Mouse (Mus musculus) ovary, postnatal 10 days (tissue): Measurements from ENCODE around the gene Pip4k2a.
"Not testable (repeated sequence)": the region's sequence is repeated elsewhere in the genome, so short reads cannot be mapped to it uniquely, and the experiment has no call there.

ENCODE experiments used
- DNase-seq: peaks from one replicate; pipeline ENCODE4 v3.0.0; 2022; ENCODE audit warnings: low spot score

Pip4k2a gene

DNA sequence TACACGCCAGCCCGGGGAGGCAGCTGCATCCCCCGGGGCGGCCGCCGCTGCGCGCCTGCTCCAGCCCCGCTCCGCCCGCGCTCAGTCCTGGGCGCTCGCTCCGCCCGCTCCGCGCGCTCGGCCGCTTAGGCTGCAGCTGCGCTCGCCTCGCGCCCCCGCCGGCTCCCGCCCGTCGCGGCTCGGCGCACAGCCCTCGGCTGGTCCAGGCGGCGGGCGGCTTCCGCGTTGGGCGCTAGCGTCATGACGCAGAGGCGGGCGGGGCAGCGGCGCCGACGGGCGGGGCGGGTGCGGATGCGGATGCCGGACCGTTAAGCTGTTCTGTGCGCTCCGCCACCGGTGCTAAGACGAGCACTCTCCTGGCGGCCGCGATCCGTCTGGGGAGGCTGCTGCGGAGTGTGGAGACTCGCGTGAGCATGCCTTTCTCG lies at the start of gene Pip4k2a, which contains the start of gene 4930426L09Rik:
Gene Pip4k2a (minus strand): TSS at position 73 of the 425 bp plus-strand sequence.
Gene 4930426L09Rik (plus strand): TSS at position 290 of the 425 bp plus-strand sequence.
- peak; percentile 81 for DNase-seq

- no peak for DNase-seq
Measured at GRCm38 (mm10) chr2:19037907-19038570, 40.1 kb upstream of the Pip4k2a start.

DNA sequence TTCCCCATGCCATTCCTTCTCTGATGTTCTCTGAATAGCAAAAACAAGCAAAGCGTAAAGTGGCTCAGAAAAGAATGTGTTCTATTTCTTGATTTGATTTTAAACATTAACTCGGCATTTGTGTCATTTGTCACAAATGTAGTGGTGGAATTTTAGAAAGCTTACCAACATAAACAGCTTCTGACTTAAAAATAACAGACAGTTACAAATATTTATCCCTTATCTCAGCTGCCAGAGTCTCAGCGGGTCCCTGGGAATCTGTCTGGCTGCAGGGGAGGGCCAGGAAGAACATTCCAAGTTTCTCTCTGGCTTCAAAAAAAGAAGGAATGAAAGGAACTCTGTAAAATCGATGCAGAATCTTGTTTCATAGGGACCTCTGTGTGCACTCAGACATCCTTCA lies 39.5 kb upstream of the Pip4k2a start:
- DNase-seq, result no peak

- DNase-seq, result no peak
Measured at GRCm38 (mm10) chr2:19024807-19025206, 26.9 kb upstream of the Pip4k2a start.

- DNase-seq, result no peak
Measured at GRCm38 (mm10) chr2:19018034-19018433, 20.1 kb upstream of the Pip4k2a start.

DNA sequence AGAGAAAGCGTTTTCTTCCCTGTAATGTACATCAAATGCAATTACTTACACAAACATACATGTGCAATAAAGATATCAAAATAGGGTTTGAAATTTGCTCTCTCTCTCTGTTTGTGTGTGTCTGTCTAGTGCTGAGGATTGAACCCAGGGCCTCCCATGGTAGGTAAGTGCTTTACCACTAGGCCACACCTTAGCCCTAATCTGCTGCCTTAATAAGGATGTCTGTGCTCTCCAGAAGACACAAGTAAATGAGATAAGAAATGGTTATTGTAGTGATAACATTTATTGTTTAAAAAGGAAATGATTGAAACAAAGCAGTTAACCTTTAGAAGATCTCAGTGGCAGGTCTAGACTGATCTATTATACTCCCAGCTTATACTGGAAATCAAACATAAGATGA lies 18.9 kb upstream of the Pip4k2a start:
- no peak for DNase-seq

GRCm38 (mm10) chr2:19016348-19016747 lies 18.4 kb upstream of the Pip4k2a start:
- no peak for DNase-seq

DNA sequence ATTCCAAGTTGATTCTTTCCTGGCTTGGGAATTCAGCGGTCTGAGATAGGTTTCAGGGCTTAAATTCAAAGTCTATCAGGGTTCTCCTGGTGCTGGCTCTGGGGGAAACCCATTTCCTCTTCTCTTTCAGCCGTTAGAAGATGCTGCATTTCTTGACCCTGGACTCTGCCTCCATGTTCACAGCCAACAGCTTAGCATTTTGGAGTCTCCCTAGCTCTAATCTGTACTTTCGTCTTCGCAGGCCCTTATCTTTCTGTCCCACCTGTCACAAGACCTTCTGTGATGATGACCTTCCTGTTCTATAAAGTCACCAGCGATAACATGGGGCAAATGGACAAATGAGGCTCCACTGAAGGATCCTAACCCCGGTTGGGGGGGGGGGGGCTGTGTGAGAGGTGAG lies 13.5 kb upstream of the Pip4k2a start:
- DNase-seq, result no peak

DNA sequence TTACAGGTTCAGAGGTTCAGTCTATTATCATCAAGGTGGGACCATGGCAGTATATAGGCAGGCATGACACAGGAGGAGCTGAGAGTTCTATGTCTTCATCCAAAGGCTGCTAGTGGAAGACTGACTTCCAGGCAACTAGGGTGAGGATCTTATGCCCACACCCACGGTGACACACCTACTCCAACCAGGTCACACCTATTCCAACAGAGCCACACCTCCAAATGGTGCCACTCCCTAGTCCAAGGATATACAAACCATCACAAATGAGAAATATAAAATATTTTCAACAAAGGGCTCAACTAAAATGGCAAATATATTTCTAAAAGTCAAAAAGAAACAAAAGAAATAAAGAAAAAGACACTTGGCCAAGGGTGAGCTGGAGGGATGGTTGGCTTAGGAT lies 12.6 kb upstream of the Pip4k2a start:
- DNase-seq, result not testable (repeated sequence)

DNA sequence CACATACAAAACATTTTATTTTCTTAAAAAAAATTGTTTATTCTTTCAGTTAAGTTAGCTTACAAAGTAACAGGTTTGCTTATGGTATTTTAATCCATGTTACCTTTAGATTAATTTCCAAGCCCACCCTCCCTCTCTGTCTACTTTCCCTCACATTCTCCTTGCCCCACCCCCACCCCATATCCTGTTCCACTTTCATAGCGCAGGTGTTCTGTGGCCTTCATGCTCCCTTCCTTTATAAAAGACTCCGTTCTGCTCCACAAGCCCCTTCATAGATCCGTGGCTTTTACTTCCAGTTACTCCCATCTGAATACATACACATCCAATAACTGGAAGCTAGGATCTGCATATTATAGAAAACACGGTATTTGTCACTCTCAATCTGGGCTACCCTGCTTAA lies 9.7 kb upstream of the Pip4k2a start:
- DNase-seq, result no peak

GRCm38 (mm10) chr2:19006124-19006523 lies 8.2 kb upstream of the Pip4k2a start:
- DNase-seq, result no peak

- DNase-seq, result no peak
Measured at GRCm38 (mm10) chr2:19004801-19005200, 6.9 kb upstream of the Pip4k2a start.

DNA sequence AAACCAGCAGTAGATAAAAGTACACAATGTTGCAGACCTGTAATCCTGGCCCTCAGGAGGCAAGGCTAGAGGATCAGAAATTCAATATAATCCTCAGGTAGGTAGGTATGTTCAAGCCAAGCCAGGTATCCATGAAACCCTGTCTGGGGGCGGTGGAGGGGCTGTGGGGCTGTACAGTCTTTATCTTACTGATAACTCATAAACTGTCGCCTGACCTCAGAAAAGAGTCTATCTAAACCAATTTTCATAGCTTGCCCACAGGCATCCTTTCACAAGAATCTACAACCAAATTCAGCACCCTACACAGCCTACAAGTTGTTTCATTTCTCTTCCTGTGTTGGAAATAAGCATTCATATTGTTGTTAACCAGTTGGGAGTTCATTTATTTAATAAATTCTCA lies 1.5 kb upstream of the Pip4k2a start:
- DNase-seq, result no peak

GRCm38 (mm10) chr2:18997387-18997971 lies 447 bp downstream of the Pip4k2a start:
- peak; percentile 26 for DNase-seq

GRCm38 (mm10) chr2:18996451-18997211 lies 1.3 kb downstream of the Pip4k2a start:
- DNase-seq, result no peak

DNA sequence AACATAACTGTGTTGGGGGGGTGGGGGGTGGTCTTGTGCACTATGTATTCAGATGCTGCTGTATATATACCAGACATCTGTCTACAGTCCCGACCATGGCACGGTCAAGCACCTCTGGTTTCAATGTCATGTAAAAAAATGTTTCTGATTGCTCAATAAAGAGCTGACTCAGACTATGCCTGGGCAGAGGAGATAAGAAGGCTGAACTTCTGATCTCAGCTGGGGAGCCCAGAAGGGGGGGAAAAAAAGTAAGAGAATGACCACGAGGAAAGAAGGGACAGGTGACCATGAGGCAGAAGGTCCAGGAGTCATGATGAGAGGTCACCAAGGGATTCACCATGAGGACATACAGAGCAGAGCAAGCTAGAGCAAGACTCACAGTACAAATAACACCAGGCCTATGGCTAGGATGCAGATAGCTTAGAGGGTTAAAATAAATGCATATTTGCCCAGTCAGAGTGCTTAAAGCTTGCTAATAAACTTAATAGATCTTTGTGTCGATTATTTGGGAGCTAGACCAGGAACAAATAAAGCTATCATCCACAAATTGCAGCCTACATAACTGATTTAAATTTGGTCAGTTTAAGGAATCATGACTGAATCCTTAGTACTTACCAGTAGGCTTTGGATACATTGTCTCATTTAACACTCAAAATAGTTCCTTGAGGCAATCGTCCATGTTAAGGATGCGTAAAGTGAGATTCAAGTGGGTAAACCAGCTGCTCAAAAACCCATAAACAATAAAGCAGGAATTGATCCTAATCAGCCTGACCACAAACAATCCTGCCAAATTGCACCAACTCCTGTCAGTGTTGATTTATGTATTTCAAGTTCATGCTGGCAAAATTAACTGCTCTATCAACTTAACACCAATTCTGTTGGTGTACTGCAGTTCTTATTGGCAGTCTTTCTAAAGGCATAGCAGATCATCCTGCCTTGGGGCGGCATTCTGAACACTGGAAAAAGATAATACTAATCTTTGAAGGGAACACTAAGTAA lies 5.1 kb downstream of the Pip4k2a start:
- DNase-seq, result no peak

- no peak for DNase-seq
Measured at GRCm38 (mm10) chr2:18988885-18989284, 9.0 kb downstream of the Pip4k2a start.

DNA sequence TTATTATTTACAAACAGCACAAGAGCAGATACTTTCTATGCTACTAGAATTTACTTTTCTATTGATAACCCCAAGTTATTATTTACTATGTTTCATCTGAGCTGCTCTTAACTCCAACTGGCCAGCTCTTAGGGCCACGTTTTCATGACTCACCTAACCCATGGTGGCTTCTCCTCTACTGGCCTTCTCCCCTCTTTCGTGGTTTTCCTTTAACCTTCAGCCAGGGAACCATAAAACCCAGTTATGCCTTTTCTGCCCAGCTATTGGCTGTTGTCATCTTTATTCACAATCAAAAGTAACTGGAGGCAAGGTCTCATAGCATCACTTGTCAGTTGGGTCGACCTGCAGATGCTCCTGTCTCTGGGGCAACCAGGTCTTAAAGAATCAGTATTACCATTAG lies 12.4 kb downstream of the Pip4k2a start:
- DNase-seq, result no peak

DNA sequence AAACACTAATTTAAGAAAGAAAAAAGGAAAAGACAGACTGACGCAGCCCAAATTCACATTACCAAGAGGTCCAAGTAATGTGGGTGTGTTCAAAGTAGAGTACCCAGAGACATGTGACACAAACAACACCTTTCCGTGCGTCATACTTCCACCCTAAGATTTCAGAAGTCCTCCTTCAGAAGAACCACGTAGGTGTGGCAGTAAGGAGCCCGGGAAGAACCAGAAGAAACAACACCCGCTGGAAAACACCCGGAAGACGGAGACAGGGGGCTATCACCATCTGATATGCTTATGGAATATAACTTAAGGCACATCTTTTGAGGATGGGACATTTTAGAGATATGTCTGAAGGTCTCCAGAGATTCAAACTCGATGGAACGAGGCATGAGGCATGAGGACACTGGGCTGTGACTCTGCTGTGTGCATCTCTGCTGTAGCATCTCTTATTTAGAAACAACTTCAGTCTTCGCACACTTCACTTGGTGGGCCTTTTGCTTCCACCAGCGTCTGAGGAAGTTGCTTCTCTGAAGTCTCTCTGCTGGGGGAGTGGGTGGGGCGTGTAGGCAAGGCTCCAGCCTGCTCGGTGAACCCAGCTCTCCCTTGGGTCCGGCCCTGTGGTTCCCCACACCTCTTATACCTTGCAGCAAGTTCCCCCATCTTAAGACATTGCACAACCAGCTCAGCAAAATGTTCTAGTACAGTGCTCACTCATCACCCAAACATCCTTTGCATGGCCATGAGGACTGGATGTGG lies 13.7 kb downstream of the Pip4k2a start:
- DNase-seq, result no peak

DNA sequence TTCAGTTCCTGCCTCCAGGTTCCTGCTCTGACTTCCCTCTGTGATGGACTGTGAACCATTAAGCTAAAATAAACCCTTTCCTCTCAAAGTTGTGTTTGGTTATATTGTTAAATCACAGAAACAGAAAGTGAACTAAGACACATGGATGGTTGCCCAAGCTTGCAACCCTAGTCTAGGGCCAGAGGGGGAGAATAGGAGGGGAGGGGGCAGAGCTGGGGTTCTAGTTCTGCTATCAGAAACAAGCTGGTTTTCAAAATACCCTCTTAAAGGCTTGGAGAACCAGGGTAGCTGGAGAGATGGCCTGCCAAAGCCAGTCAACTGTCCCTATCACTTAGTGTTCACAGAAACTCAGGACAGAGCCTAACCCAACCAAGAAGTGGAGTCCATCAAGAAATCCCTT lies 14.4 kb downstream of the Pip4k2a start:
- DNase-seq, result no peak

DNA sequence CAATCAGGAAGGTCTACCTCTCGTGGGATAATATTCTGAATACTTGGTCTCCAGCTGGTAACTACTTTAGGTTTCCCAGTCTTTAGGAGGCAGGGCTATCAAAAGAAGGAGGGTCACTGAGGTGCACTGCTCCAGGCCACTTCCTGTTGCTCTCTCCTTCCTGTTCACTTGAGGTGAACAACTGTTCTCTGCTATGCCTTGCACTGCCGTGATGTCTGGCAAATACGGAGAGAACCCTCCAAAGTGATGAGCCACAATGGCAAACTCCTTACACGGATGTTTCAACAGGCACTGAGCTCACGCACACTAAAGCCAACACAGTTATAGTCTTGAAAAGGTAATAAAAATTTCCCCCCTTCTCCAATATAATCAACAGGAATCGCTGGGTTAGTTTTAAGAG lies 15.3 kb downstream of the Pip4k2a start:
- no peak for DNase-seq
